ENCODE assay signal across 29 mouse cellular contexts in the genomic region with DNA sequence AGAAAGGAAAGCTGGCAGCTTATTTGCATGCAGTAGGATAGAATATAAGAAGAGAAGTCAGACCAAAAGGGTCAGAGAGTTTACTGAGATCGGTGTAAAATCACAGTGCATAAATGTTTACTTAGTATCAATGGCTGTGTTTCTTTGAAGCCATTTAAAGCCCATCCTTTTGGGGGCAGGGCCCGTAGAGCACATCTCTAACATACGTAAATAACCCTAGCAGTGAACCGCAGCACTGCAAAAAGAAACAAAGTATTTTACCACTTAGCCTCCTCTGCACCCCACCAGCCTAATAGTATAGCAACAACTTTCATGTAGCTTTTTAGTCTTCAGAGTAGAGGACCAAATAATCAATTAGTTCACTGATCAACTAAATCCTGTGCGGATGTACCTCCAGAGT.
DNase-seq lines count a peak whose midpoint lies in the region; ATAC-seq lines count a peak whose summit lies in the region.
"Had no signal": no experiment of that assay in that cellular context is flagged by ENCODE, and none has a peak within 500 bp of the region (broad histone marks: within the 10 kb centered on the region; RNA-seq: fewer than 3 reads in every experiment).

No protein-coding gene starts in this region.

- DNase-seq in heart, adult 11 months, result no peak
- peak; percentile 70 for DNase-seq in CD4-positive, CD25-positive, alpha-beta regulatory T cell, adult 2 months (ENCODE audit: low read depth, low spot score)
- DNase-seq in T-cell, adult 2 months (ENCODE audit: low spot score), result peak; percentile 75
- peak; percentile 65 for DNase-seq in naive thymus-derived CD4-positive, alpha-beta T cell, adult 2 months (ENCODE audit: low read depth)
- no peak for DNase-seq in lung, postnatal 25 days (ENCODE audit: low spot score)
- DNase-seq in urinary bladder, postnatal 25 days (ENCODE audit: low spot score), result no peak
- DNase-seq: adrenal gland, postnatal 25 days; cerebellum, adult 18-20 months; cerebellum, postnatal 14 days; gastrocnemius, postnatal 10 days; kidney, adult 18-20 months; kidney, postnatal 25 days; lung, postnatal 36 days; right cerebral cortex, postnatal 4 days; thymus, postnatal 14 days had no signal

- ATAC-seq in heart, embryonic 16.5 days (replicated peaks; ENCODE audit: extremely low read depth, insufficient read depth, low FRiP score), result no peak
- ATAC-seq: forebrain, embryonic 16.5 days; Patski had no signal

- no peak overlapping the region for H3K4me2 ChIP-seq in heart, embryonic 16.5 days (ENCODE audit: low read depth, low read length)
- H3K4me2 ChIP-seq: hindbrain, embryonic 14.5 days; kidney, embryonic 15.5 days; limb, embryonic 12.5 days; liver, embryonic 15.5 days; lung, embryonic 15.5 days; midbrain, embryonic 12.5 days; neural tube, embryonic 13.5 days had no signal

- WGBS in heart, embryonic 16.5 days, result 61% methylated on average over 5 of the region's 5 CpGs

- H3K4me1 ChIP-seq in heart, embryonic 16.5 days (ENCODE audit: control insufficient read depth, insufficient read depth, low read length), result peaks cover 35% of the 10 kb centered on the region
- H3K4me1 ChIP-seq: midbrain, embryonic 12.5 days had no signal

- peak overlapping the region; percentile 52; the same call in 1 of the 2 replicates for H3K27ac ChIP-seq in heart, embryonic 16.5 days (ENCODE audit: low read length)
- H3K27ac ChIP-seq: hindbrain, embryonic 14.5 days; kidney, embryonic 15.5 days; layer of hippocampus, adult 2 months; left cerebral cortex, adult 2 months; limb, embryonic 12.5 days; liver, embryonic 15.5 days; lung, embryonic 15.5 days; midbrain, embryonic 12.5 days; neural tube, embryonic 13.5 days had no signal

- H3K9me3 ChIP-seq in heart, embryonic 16.5 days (replicated peaks; ENCODE audit: control insufficient read depth, low read length), result no peaks in the 10 kb centered on the region
- H3K9me3 ChIP-seq: kidney, embryonic 15.5 days; limb, embryonic 12.5 days; liver, embryonic 15.5 days; lung, embryonic 15.5 days; midbrain, embryonic 12.5 days; neural tube, embryonic 13.5 days had no signal

- H3K4me3 ChIP-seq in heart, embryonic 16.5 days (ENCODE audit: low read length), result no peak overlapping the region
- H3K4me3 ChIP-seq: erythroblast, embryonic 14.5 days; kidney, embryonic 15.5 days; layer of hippocampus, adult 2 months; left cerebral cortex, adult 2 months; limb, embryonic 12.5 days; liver, embryonic 15.5 days; lung, embryonic 15.5 days; midbrain, embryonic 12.5 days; myocyte; neural tube, embryonic 13.5 days had no signal

- no peak overlapping the region for H3K9ac ChIP-seq in heart, embryonic 16.5 days (ENCODE audit: low read length)
- H3K9ac ChIP-seq: hindbrain, embryonic 14.5 days; kidney, embryonic 15.5 days; limb, embryonic 12.5 days; liver, embryonic 15.5 days; lung, embryonic 15.5 days; midbrain, embryonic 12.5 days; neural tube, embryonic 13.5 days had no signal

- H3K36me3 ChIP-seq in heart, embryonic 16.5 days (ENCODE audit: control insufficient read depth, insufficient read depth), result no peaks in the 10 kb centered on the region
- H3K36me3 ChIP-seq: liver, embryonic 15.5 days; lung, embryonic 15.5 days; midbrain, embryonic 12.5 days; neural tube, embryonic 13.5 days had no signal

- H3K27me3 ChIP-seq in heart, embryonic 16.5 days (ENCODE audit: control insufficient read depth, insufficient read depth, low read length), result no peaks in the 10 kb centered on the region
- H3K27me3 ChIP-seq: kidney, embryonic 15.5 days; limb, embryonic 12.5 days; liver, embryonic 15.5 days; lung, embryonic 15.5 days; midbrain, embryonic 12.5 days; neural tube, embryonic 13.5 days; Patski had no signal

Comparison
In these comparisons a context has a peak if more than half of its experiments do, and no peak if none do; other contexts are left out.
1. DNase-seq: peak in CD4-positive, CD25-positive, alpha-beta regulatory T cell, adult 2 months (single experiment), T-cell, adult 2 months (single experiment) and naive thymus-derived CD4-positive, alpha-beta T cell, adult 2 months (single experiment); none in heart, adult 11 months (single experiment), lung, postnatal 25 days (single experiment) and urinary bladder, postnatal 25 days (single experiment).